8 mouse cellular contexts compared by ENCODE assay signal in the genomic region with DNA sequence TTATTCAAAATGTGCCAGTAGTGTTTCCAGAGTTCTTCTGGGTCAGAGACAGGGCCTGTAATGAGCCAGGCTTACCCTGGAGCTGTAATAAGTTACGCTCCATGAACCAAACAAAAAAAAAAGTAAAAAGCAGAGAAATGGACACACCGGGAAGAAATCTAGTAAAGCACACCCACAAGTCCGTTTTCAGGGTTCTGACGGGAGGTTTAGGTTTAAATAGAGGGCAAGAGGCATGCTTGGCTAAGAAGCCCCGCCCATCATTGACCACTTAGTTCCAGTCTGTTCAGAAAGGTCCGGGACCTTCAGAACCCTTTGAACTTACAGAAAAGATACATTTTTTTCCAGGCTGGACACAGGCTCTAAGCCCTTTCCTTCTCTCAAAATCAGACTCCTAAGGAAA. TPM values are rescaled to one million over a fixed set of nuclear protein-coding genes. Genes with fewer than 3 reads are reported as not detected.
A peak's percentile ranks its signal among the peaks of the same experiment; 100 is the strongest.
DNase-seq lines count a peak whose midpoint lies in the region; ATAC-seq lines count a peak whose summit lies in the region.

No protein-coding gene starts in this region.

- H3K36me3 ChIP-seq in megakaryocyte, embryonic 14.5 days (replicated peaks; ENCODE audit: low read length) = peaks cover 20% of the 10 kb centered on the region
- H3K36me3 ChIP-seq in limb, embryonic 13.5 days = peaks cover 2% of the 10 kb centered on the region; the same call in 1 of the 2 replicates
- H3K36me3 ChIP-seq in stomach, embryonic 15.5 days = no peaks in the 10 kb centered on the region

- no peaks in the 10 kb centered on the region for H3K27me3 ChIP-seq in megakaryocyte, embryonic 14.5 days (replicated peaks)
- no peaks in the 10 kb centered on the region for H3K27me3 ChIP-seq in limb, embryonic 13.5 days
- no peaks in the 10 kb centered on the region for H3K27me3 ChIP-seq in stomach, embryonic 15.5 days (replicated peaks)

- peak overlapping the region; percentile 92; the same call in 1 of the 2 replicates for H3K9ac ChIP-seq in limb, embryonic 13.5 days
- H3K9ac ChIP-seq in stomach, embryonic 15.5 days = no peak overlapping the region

- peak; percentile 11 for DNase-seq in embryo, embryonic 11 days
- DNase-seq in embryo, embryonic 10 days (ENCODE audit: low spot score) = no peak
- no peak for DNase-seq in adrenal gland, postnatal 14 days

- peaks cover 34% of the 10 kb centered on the region for H3K4me1 ChIP-seq in megakaryocyte, embryonic 14.5 days
- H3K4me1 ChIP-seq in limb, embryonic 13.5 days = peaks cover 24% of the 10 kb centered on the region
- H3K4me1 ChIP-seq in stomach, embryonic 15.5 days = peaks cover 16% of the 10 kb centered on the region; the same call in 1 of the 2 replicates

- H3K9me3 ChIP-seq in megakaryocyte, embryonic 14.5 days = no peaks in the 10 kb centered on the region
- no peaks in the 10 kb centered on the region for H3K9me3 ChIP-seq in limb, embryonic 13.5 days
- no peaks in the 10 kb centered on the region for H3K9me3 ChIP-seq in stomach, embryonic 15.5 days

- no peak overlapping the region for H3K27ac ChIP-seq in limb, embryonic 13.5 days
- H3K27ac ChIP-seq in stomach, embryonic 15.5 days = 0 out of 2 replicates have a peak overlapping the region, but pooled peaks have one; percentile 86

- peak overlapping the region; percentile 84 for H3K4me2 ChIP-seq in limb, embryonic 13.5 days (replicated peaks)
- peak overlapping the region; percentile 76 for H3K4me2 ChIP-seq in stomach, embryonic 15.5 days

- H3K4me3 ChIP-seq in megakaryocyte, embryonic 14.5 days (replicated peaks) = peak overlapping the region; percentile 98
- H3K4me3 ChIP-seq in limb, embryonic 13.5 days = peak overlapping the region; percentile 85
- peak overlapping the region; percentile 82 for H3K4me3 ChIP-seq in stomach, embryonic 15.5 days (replicated peaks)

- 39% methylated on average over 6 of the region's 6 CpGs for WGBS in limb, embryonic 13.5 days
- WGBS in stomach, embryonic 15.5 days = 27% methylated on average over 6 of the region's 6 CpGs

- no peak for ATAC-seq in megakaryocyte, adult 5-6 weeks (ENCODE audit: poor library complexity, severe bottlenecking)
- no peak for ATAC-seq in limb, embryonic 13.5 days (ENCODE audit: low FRiP score, low read depth)
- ATAC-seq in stomach, embryonic 15.5 days (ENCODE audit: insufficient read depth, low FRiP score, low read depth) = no peak
- no peak for ATAC-seq in erythroid progenitor cell, adult 5-6 weeks (replicated peaks; ENCODE audit: low FRiP score, poor library complexity, severe bottlenecking)

RNA-seq across cellular contexts. Expression of a gene that starts 0.5 kb away (rescaled TPM):
- 42.4 and 134 TPM in 2 replicates for polyA plus RNA-seq in megakaryocyte, embryonic 14.5 days (2012; ENCODE audit: insufficient read depth, low replicate concordance)
- 39.3 and 42.4 TPM in 2 replicates for total RNA-seq in megakaryocyte, adult 5-6 weeks (2015)
- total RNA-seq in megakaryocyte, adult 5-6 weeks (2017) = 30.2 and 33.0 TPM in 2 replicates
- 78.1 and 80.4 TPM in 2 replicates for polyA plus RNA-seq in limb, embryonic 13.5 days (2015; fragmentation: Nextera tagmentation; extraction: Ambion mirVana)
- polyA plus RNA-seq in stomach, embryonic 15.5 days (2015; fragmentation: Nextera tagmentation; extraction: Ambion mirVana) = 105 and 114 TPM in 2 replicates
- total RNA-seq in erythroid progenitor cell, adult 5-6 weeks (2015; ENCODE audit: low replicate concordance) = 39.4 and 50.5 TPM in 2 replicates
- 39.7 and 47.5 TPM in 2 replicates for total RNA-seq in erythroid progenitor cell, adult 5-6 weeks (2017; ENCODE audit: low replicate concordance)
- 97.6 and 107 TPM in 2 replicates for total RNA-seq in adrenal gland, postnatal 14 days (2021)

RNA-seq across cellular contexts. Expression of a gene that starts 6.3 kb away (rescaled TPM):
- 0.40 TPM in 1 of 2 replicates, not detected in the other for polyA plus RNA-seq in megakaryocyte, embryonic 14.5 days (2012; ENCODE audit: insufficient read depth, low replicate concordance)
- 12.2 and 13.5 TPM in 2 replicates for total RNA-seq in megakaryocyte, adult 5-6 weeks (2015)
- 9.6 and 21.1 TPM in 2 replicates for total RNA-seq in megakaryocyte, adult 5-6 weeks (2017)
- polyA plus RNA-seq in limb, embryonic 13.5 days (2015; fragmentation: Nextera tagmentation; extraction: Ambion mirVana) = 21.4 and 23.6 TPM in 2 replicates
- polyA plus RNA-seq in stomach, embryonic 15.5 days (2015; fragmentation: Nextera tagmentation; extraction: Ambion mirVana) = 11.9 and 14.0 TPM in 2 replicates
- total RNA-seq in erythroid progenitor cell, adult 5-6 weeks (2015; ENCODE audit: low replicate concordance) = 95.9 and 114 TPM in 2 replicates
- 103 and 138 TPM in 2 replicates for total RNA-seq in erythroid progenitor cell, adult 5-6 weeks (2017; ENCODE audit: low replicate concordance)
- 8.2 and 9.5 TPM in 2 replicates for total RNA-seq in adrenal gland, postnatal 14 days (2021)

RNA-seq across cellular contexts. Expression of a gene that starts 34.0 kb away (rescaled TPM):
- polyA plus RNA-seq in megakaryocyte, embryonic 14.5 days (2012; ENCODE audit: insufficient read depth, low replicate concordance) = 11.1 and 13.2 TPM in 2 replicates
- total RNA-seq in megakaryocyte, adult 5-6 weeks (2015) = 40.4 and 51.6 TPM in 2 replicates
- total RNA-seq in megakaryocyte, adult 5-6 weeks (2017) = 49.5 and 49.7 TPM in 2 replicates
- polyA plus RNA-seq in limb, embryonic 13.5 days (2015; fragmentation: Nextera tagmentation; extraction: Ambion mirVana) = 66.7 and 67.5 TPM in 2 replicates
- 52.7 and 64.5 TPM in 2 replicates for polyA plus RNA-seq in stomach, embryonic 15.5 days (2015; fragmentation: Nextera tagmentation; extraction: Ambion mirVana)
- 21.3 and 61.6 TPM in 2 replicates for total RNA-seq in erythroid progenitor cell, adult 5-6 weeks (2015; ENCODE audit: low replicate concordance)
- total RNA-seq in erythroid progenitor cell, adult 5-6 weeks (2017; ENCODE audit: low replicate concordance) = 42.4 and 42.9 TPM in 2 replicates
- total RNA-seq in adrenal gland, postnatal 14 days (2021) = 52.4 and 62.7 TPM in 2 replicates
